Mouse (Mus musculus) central nervous system, embryonic 18 days (tissue): Measurements from ENCODE around the gene Dph7. TPM values are rescaled to one million over a fixed set of nuclear protein-coding genes. Genes with fewer than 3 reads are reported as not detected.

Experiments used
- polyA plus RNA-seq: library from polyadenylated mRNA; depleted of rRNA; stranded (reverse); fragments of >200 nt; gene quantifications from 2 replicates; pipeline ENCODE4 v1.2.3, GENCODE M21; 2012; rRNA removed

The Dph7 gene
- polyA plus RNA-seq = 41.9 and 44.1 TPM in 2 replicates

DNA sequence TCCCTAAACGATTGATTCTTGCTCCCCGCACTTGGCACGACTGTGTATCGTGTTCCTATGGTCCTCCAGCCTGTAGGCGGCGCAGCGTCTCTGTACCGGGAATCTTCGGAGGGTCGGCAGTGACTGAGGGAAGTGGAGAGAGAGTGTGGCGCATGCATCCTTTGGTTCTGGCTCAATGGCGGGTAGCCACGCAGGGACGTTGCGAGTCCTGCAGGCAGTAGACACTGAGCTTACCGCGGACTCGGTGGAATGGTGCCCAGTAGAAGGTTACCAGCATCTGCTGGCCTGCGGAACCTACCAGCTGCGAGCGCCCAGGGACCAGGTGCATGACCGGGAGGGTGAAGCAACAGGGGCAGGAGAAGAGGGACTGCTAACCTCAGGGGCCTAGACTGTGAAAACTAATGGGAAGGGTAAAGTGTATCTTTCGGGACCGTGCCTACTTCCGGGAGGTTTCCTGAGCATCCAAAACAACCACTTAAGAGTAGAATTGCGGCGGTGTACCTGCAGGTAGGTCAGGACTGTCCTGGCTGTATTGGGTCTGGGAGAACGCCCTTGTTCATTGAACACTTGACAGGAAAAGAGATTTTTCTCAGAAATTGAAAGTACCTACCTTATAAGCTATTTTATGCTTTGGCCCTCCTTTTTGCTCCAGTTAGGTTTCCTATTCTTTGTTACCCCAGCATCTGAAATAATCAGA lies at the start of gene Dph7:
TSS of gene Dph7 (plus strand) at position 97 of the 697 bp plus-strand sequence.

DNA sequence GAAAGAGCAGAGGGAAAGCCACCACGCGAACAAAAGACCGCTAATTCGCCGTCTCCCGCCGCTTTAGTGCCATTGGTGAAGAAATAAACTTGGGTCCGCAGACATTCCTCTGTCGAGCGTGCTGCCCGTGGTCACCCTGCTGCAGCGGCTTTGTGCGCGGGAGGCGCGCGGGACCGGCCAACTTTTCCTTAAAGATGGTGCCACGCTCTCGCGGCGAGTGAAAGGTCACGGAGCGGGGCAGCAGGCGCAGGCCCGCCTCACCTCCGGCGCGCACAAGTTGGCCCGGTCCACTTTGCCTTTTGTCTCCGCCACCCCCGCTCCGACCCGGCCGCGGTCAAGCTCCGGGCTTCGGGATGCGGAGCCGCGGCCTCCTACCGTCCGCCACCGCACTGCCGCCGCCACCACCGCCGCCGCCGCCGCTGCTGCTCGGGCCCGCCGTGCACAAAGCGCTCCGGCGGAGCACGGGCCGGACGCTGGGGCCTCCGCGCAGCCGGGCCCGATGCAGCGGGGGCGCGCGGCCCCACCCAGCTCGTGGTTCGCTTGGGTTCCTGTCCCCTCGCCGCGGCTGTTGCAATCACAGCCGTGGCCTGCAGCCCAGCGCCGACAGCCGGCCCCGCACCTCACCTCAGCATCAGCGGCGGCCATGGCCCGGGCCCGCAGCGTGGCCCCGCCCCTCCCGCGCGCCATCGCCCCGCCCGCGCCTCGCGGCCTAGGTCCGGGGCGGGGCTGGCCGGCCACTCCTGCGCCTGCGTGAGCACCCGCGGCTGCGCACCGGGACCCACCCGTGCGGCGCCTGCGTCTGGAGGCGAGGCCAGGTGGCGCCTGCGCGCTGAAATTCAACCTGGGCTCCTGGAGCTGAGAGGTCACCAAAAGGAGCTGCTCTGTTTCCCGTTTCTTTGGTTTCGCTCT lies 43.0 kb upstream of the Dph7 start, which contains the start of gene Ehmt1:
TSS of gene Ehmt1 (minus strand) at position 685 of the 909 bp plus-strand sequence.

DNA sequence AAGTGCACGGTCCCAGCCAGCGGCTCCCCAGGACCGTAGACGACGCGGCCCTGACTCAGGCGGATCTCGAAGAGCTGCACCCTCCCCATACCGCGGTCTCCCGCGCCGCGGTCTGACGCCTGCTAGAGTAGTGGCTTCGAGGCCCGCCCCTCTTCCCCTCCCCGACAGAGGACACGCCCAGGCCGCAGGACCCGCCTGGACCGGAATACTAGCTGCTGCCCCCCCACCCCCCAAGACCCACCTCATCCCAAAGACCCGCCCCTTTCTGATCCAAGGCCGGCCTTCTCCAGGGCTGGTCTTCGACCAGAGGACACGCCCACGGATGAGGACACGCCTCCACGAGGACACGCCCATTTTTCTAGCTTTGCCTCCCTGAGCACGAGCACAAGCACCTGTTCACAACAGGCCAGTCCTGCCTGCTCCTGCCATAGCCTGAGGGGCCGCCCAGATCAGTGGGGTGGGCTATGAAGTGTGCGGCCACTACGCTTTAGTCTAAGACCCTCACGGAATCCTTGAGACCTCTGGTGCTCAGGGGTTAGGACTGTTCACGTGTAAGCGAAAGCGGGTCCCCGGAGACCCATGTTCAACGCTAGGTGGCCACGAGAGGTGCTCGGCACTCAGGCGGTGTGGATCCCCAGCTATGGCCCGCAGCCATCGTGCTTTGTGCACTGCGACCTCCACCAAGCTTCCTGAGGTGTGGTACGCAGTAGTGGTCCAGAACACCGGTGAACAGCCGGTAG lies 27.0 kb upstream of the Dph7 start, which contains the start of gene Arrdc1:
TSS of gene Arrdc1 (minus strand) at position 196 of the 740 bp plus-strand sequence.

DNA sequence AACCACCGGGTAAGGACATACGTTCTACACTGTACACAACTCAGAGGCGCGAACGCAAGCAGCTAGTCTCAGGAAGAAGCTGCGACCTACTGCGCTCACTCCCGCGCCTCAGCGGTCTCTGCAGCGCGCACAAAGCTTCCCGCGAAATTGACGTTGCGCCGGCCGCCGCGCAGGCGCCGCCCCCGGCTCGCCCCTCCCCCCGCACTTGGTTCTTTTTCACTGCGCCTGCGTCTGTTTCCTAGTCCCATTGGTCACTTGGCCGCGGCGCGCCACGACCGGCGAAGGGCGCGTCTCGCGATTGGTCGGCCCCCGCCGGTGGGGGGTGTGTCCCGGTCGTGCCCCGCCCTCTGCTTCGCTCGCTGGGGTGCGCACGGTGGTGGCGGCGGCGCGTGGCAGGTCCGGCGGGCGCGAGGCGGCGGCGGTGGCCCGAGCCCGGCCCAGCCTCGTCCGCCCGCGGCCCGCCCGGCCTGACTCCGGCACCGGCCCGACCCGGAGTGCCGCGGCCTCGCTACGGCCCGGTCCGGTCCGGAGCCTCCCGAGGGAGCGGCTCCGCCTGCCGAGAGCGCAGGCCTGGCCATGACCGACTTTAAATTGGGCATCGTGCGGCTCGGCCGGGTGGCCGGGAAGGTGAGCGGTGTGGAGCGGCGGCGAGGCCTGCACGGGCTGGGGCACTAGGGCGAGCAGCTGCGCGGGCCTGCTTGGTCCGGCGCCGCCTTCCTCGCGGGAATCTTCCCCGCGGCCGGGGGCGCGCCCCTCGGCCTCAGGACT lies 12.6 kb upstream of the Dph7 start, which contains the start of gene Zmynd19:
TSS of gene Zmynd19 (plus strand) at position 372 of the 768 bp plus-strand sequence.

DNA sequence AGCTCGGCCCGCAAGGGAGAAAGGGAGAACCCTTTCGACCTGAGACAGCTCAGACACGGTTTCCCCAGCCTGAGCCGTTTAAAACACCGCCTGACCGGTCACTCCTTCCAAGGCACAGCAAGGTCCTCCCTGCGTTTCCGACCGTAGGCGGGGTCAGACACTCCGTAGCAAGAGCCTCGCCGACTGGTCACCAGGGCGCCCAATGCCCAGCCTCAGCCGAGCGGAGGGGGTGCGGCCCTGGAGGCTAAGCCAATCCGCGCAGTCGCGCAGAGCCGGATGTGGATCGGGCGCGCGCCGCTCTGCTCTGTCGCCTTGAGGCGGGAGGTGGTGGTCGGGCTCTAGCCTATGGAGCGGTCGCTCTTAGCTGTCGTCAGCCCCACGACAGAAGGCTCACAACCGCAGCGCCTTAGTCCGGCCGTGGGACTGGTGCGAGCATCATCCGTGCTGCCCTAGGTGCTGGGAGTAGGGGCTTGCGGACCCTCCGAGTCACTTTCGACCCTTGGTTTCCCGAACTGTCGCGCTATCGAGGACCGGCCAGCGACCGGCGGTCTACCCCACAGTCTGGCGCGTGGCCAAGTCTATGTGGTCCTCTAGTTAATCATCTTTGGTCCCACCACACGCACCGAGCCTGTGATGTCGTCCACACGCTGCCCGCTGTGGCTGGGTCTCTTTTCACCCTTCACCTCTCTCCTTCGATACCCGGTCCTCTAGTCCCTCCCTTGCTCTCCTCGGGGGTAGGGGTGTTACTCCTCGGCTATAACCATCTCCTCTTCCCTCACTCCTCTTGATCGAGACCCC lies 12.9 kb downstream of the Dph7 start, which contains the start of gene Mrpl41:
TSS of gene Mrpl41 (minus strand) at position 193 of the 798 bp plus-strand sequence.

DNA sequence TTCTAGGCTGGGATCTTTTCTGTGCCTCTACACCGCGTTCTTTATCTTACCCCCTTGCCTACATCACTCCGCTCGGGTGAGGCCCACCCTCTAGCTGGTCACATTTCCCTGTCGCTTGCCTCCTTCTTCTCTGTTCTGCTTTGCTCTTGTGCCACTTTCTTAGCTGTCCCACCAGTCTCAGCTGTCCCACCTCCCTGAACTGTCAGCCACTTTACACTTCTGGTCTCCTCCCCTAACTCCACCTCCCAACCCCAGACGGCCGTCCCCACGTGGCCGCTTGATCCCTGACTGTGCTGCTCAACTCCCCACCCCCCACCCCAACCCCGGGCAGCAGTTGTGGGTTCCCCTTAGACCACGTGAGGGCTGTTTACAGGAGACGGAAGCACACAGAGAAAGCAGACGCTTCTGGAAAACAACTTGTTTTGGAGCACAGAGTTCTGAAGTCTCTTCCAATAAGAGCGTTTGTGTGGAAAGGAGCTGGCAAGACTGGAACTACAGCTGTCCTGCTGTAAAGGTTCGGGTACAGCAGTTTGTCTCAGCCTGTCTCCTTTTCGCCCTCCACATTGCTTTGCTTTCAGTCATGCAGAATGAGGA lies 13.6 kb downstream of the Dph7 start, which contains the start of gene Pnpla7:
TSS of gene Pnpla7 (plus strand) at position 330 of the 594 bp plus-strand sequence.

Other genes starting within 250 kb of the Dph7 start
- 68.4 and 80.1 TPM in 2 replicates for gene Cacna1b, start 199.2 kb upstream of the Dph7 start, polyA plus RNA-seq
- gene Ehmt1, start 42.8 kb upstream of the Dph7 start, polyA plus RNA-seq = 105 and 109 TPM in 2 replicates
- gene Arrdc1, start 27.1 kb upstream of the Dph7 start, polyA plus RNA-seq = 92.5 and 98.4 TPM in 2 replicates
- gene Zmynd19, start 12.6 kb upstream of the Dph7 start, polyA plus RNA-seq = 45.3 and 47.1 TPM in 2 replicates
- gene Mrpl41, start 12.7 kb downstream of the Dph7 start, polyA plus RNA-seq = 98.6 and 112 TPM in 2 replicates
- gene Pnpla7, start 13.6 kb downstream of the Dph7 start, polyA plus RNA-seq = 4.7 and 5.0 TPM in 2 replicates
- 253 and 267 TPM in 2 replicates for gene Nsmf, start 92.0 kb downstream of the Dph7 start, polyA plus RNA-seq
- gene Entpd8, start 117.9 kb downstream of the Dph7 start, polyA plus RNA-seq = 0.16 and 0.28 TPM in 2 replicates
- 0.07 TPM in 1 of 2 replicates, not detected in the other for gene Noxa1, start 132.7 kb downstream of the Dph7 start, polyA plus RNA-seq
- 26.0 and 28.6 TPM in 2 replicates for gene Nrarp, start 218.4 kb downstream of the Dph7 start, polyA plus RNA-seq
- 1.9 and 2.2 TPM in 2 replicates for gene Tor4a, start 234.5 kb downstream of the Dph7 start, polyA plus RNA-seq
- gene Nelfb, start 249.1 kb downstream of the Dph7 start, polyA plus RNA-seq = 69.1 and 73.7 TPM in 2 replicates